Mouse (Mus musculus) liver, adult (tissue): Measurements from ENCODE around the gene Gm42791.
A peak's percentile ranks its signal among the peaks of the same experiment; 100 is the strongest.

ENCODE experiments used
- GATA4 ChIP-seq: IDR thresholded peaks from 2 replicates; pipeline ENCODE4 v1.6.1; 2014; ENCODE audit warnings: mild to moderate bottlenecking, low read length; ENCODE audit not compliant: insufficient replicate concordance

Gm42791 gene

DNA sequence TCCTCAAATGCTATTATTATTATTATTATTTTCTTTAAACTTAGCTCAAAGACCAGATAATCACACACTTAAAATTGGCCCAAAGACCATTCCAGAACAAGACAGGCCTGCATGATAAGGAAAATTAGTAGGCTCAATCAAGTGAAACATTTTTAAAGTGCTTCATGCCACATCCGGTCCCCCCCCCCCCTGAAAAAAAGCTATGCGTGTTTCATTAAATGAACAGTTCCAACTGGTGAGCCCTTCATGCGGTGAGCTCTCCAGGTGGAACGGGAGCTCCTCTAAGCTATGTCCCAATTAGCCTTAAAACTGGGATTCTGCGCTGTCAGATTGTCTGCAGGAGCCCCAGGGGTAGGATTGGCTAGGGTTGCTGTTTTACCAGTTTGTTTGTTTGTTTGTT lies 21.3 kb upstream of the Gm42791 start:
- TF ChIP-seq GATA4, result no peak

DNA sequence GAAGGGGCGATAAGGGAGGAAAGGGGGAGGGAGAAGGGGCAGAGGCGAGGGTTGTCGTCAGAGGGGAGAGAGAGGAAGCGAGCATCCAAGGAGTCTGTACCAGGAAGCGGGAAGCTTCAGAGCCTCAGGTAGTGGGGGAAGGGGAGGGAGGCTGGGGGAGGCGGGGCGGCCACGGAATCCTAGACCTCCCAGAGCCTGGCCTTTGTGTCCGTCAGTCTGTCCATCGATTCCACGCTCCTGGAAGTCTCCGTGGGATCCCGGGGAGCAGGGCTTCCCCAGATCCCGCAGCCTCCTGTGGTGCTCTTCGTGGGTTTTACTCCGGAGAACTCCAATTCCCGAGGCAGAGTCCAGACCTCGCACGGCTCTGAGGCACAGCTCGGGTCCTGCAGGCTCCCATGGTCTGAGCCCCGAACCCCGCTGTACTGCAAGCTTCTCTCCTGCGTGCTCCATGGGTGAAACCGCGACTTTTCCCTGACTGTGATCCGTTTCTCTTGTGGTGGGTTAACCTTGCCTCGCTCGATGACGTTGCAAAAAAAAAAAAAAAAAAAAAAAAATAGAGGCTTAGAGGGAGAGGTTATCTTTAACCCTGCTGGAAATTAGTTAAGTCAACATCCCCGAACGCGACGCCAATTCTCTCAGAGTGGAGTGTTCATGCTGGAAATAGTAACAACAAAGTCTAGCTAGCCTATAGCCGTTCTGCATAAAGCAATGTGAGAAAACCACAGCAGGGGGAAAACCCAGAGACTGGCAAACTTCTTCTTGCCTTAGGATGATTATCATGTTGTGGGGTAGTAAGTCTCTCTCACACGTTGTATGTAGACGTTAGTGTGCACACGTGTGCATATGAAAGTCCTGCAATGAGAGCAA lies 20.6 kb upstream of the Gm42791 start:
- TF ChIP-seq GATA4, result no peak

DNA sequence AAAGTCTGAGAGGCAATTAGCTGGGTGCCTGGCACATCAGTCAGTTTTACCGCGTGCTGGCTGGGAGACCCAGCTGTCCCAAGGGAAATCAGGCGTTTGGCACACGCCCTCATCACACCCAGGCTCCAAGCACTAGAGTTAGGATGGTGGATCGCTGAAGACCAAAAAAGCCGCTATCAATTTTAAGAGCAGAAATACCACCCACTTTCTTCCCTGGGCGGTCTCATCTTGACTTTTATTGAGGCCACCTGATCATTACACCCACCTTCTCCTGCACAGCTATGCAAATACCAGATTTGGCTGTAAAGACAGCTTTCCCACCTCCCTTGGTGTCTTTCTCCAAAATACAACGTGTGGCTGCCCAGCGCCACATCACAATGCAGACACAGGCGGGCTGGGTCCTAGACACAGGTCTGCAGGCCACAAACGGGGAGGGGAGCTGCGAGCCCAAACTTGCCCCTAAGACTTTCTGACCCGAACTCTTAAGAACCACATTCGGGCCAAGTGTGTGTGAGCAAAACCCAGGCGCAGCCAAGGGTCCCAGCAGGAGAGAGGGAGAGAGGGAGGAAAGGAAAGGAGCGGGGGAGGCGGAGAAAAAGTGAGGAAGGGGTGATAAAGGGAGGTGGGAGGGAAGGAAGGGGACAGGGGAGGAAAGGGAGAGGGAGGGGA lies 19.8 kb upstream of the Gm42791 start:
- TF ChIP-seq GATA4, result no peak

DNA sequence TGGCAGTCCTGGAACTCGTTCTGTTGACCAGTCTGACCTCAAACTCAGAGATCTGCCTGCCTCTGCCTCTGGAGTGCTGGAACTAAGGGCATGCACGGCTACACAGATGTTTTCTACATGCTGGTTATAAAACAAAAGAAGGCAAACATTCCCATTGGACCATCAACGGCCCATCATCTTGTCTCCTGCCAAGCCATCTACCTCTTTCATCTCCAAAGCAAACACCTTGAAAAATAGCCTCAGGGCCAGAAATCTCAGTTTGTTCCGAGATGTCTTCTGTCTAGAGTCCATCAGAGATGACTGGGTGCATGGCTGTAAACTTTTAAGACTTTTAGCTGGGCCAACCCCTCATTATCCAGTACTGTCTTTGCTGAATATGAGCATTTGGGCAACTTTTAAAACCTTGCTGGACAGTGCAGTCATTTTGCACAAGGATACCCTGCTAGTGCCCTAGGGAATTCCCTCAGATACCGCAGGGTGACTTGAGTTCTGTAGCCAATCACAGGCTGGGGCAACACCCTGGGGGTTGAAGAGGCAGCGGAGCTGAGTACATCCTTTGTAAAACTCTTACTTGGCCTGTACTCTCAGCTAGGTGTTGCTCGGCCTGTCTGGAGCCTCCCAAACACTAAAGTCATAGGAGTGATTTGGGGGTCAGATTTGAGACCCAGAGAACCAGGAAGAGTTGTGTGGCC lies 19.0 kb upstream of the Gm42791 start:
- TF ChIP-seq GATA4, result no peak

DNA sequence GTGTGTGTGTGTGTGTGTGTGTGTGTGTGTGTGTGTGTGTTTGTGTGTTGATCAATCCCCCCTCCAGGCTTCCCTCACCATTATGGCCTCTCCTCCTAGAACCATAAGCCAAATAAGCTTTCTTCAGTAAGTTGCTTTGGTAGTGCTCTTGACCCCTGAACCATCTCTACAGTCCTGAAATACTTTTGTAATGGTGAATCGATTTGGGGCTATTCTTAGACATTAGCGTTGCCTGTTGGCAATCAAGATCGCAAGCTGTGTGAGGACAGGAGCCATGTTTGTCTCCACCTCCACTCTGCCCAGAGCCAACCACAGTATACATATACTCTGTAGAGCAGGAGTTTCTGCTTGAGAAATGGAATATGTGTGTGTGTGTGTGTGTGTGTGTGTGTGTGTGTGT lies 14.2 kb upstream of the Gm42791 start:
- no peak for TF ChIP-seq GATA4

DNA sequence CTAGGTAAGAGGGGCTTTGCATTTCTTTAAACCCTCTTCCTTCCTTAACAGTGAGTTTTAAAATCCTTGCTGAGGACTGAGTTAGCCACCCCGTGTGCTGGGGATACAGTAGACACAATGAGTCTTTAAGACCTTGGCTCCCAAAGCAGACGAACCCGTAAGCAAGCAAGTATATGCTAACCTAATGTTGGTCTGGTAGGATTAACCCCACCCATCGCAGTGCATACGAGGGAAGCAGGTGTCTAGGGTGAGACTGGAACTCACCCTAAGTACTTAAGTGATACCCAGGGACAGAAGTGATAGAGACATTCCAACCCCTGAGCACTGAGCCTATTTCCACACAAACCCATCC lies 12.3 kb upstream of the Gm42791 start:
- no peak for TF ChIP-seq GATA4

DNA sequence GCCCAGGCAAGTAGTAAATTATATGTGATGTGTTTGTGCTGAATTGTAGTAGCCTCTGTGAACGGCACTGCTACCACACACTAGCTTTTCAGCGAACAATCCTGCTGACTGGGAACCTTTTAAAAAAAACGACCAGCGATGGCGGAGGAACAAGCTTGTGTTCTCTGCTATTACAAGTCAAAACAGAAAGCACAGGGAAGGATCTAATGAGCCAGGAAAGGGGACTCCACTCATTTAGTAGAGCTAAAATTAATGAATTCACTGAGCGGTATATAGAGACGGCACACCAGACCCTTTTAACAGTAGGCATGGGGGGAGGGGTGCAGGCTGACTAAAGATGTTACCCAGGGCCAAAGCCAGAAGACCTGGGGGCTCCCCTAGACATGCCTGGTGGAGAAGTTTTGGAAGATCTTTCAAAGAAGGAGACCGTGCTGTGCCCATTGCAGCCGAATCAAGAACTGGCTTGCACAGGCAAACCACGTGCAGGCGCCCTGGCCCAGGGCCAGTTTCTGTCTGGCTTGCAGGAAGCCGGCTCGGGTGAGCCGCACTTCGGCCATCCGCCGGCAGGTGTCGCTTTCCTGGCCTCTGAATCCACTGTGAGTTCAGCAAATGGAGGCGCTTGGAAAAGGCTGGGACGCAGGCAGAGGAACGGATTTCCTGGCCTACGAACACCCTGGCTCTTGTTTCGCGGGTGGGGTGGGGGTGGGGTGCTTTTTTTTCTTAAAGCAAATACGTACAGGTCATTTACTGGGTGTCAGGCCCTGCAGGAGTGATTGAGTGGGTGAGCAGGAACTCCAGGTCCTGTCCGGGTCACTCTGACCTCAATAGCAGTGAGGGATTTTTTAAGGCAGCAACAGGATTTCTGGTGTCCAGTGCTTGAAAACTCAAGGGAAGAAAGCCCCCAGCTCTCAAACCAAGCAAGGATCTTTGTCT lies 11.7 kb upstream of the Gm42791 start:
- no peak; the same call in 1 of the 2 replicates for TF ChIP-seq GATA4

DNA sequence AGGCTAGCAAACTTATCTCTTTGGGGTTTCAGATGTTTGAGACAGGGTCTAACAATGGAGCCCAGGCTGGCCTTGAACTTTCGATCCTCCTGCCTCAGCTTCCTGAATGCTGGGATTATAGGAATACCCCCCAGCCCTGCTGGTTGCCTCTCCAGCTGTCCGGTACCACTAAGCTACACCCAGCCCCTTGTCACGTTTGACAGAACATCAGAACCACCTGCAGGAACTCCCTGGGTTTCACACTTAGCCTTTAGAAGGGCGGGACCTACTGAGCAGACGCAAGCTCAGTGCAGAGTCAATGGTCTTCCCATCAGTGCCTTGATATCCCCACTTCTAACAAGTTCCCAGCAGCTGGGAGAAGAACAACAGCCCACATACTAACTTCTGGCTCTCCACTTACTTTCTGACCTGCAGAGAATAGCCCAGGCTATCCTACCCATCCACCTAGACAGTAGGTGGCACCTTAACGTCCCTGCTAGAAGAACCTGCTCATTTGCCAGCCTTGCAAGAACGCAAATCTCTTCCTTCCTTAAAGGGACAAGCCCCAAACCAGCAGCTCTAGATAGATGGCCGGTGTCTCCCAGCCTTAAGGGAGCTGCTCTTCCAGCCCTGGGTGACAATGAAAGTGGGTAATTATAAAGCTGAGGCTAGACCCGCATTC lies 10.9 kb upstream of the Gm42791 start:
- TF ChIP-seq GATA4, result no peak

DNA sequence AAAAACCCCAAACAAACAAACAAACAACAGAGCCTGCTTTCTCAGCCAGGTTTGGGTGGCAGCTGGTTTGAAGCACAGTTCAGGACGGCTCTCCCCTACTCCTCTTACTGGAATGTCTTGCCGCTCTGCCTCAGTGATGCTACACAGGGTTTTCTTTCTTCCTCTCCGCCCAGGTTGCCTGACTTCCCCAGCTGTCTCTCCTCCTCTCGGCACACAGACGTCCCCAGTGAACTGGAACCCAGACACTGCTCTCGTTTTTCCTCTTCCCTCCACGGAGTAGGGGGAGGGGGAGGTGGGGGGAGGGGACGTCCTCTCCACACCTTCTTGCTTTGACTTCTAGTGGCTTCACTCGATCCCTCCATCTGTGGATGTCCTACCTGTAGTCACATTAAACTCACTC lies 10.1 kb upstream of the Gm42791 start:
- no peak for TF ChIP-seq GATA4

DNA sequence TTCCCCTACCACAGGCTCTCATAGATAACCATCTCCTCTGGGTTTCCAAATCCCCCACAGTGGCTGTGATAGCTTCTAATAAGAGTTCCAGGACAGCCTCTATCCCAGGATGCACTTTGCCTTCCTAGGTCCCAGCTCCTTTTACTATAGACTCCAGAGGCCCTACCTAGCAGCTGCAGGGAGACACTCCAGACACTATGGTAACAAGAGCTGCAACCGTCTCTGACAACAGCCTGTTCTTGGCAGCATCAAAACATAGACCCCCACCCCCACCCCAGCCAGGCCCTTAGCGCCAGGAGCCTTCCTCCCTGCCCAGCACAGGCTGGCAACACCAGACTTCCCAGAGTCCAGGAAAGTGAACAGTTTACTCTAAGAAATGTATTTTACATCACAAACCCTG lies 8.2 kb upstream of the Gm42791 start:
- no peak for TF ChIP-seq GATA4

DNA sequence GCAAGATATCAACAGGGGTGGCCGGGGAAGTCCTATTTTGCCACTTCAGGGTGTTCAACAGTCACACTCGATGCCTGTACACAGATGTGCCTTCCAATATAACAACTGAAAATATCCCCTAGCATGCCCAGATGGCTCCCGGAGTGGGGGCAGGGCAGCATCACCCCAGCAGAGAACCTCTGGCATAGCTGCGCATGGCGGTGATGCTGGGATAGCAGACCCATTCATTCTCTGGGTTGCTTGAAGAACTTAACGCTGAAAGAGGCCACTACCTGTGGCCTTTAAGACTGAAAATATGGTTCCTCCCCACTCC lies 7.8 kb upstream of the Gm42791 start:
- TF ChIP-seq GATA4, result no peak

DNA sequence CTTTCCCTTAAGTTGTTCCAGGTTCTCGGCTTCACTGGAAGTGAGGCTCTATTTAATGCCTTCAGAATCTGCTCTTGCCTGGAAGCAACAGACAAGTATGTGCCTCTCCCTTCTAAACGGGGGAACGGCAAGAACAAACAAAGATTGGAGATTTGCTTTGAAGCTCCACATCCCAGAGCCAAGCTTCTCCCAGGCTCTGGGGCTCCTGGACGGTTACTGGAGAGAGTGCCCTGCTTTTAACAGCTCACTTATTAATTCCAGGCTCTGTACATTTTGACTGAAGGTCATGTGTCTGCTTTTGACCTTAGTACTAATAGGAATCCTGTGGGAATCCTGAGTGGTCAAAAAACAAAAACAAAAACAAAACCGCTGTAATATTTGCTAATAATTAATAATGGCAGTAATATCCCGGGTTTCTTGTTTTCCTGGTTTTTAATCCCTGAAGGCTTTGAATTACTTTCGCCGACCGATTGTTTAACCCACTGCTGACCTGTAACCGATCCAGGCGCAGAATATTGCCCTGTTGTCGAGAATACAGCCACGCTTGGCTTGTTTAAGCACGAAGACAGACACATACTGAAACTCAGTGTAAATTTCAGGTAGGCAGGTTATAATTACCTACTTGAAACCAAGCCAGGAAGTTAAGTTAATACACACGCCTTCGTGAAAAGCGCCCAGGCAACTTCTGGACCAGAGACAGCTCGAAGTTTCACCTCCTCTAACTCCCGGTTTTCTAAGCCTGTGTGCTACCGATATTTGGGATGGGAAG lies 7.3 kb upstream of the Gm42791 start:
- no peak for TF ChIP-seq GATA4

DNA sequence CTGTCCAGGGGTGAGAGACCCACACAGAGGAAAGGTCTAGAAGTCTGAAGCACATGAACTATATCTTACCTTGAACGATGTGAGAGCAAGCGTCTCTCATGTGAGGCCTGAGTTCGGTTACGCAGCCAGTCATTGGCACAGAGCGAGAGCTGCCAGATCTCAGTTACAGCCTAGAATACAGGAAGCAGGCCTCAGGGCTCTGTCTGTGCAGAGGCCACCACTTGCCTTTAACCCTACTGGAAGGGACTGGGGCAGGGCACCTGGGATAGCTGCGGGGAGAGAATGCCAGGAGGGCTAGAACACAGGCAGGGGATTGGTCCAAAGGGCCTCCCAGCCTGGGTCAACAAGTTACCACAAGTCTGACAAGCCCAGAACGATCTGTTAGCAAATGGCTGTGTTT lies 4.9 kb upstream of the Gm42791 start:
- TF ChIP-seq GATA4, result no peak

DNA sequence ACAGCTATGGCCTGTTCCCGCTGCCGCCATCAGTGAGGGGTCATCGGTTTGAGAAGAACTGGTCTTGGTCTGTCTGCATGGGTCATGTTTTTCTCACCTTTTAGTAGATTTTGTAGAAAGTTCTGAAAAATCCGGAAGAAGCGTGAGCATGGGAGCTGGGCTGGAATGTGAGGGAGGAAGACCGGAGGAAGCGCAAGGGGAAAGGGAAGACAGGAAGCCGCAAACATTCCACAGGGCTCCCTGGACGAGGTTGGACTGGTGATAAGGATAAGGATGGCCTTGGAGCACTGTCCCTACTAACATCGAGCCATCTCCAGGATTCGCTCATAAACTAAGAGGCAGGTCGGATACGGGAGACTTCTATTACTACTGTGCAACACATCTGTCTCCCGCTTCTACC lies 3.6 kb upstream of the Gm42791 start:
- TF ChIP-seq GATA4, result peak; percentile 89; the same call in 1 of the 2 replicates
